Mouse (Mus musculus): Measurements from ENCODE around the gene Lama5.

- TF ChIP-seq CTCF (IDR thresholded peaks at IDR 0.05; ENCODE audit: borderline replicate concordance, insufficient read depth, low read depth, low read length): no peak
- TF ChIP-seq POLR2A (IDR thresholded peaks at IDR 0.05; ENCODE audit: borderline replicate concordance, insufficient read depth, low read length): no peak
These were observed 1.0 kb downstream of the Lama5 start for GRCm38 (mm10) chr2:180224647-180225043.
